Comparison of ENCODE assay signal across 12 mouse cellular contexts in the genomic region with DNA sequence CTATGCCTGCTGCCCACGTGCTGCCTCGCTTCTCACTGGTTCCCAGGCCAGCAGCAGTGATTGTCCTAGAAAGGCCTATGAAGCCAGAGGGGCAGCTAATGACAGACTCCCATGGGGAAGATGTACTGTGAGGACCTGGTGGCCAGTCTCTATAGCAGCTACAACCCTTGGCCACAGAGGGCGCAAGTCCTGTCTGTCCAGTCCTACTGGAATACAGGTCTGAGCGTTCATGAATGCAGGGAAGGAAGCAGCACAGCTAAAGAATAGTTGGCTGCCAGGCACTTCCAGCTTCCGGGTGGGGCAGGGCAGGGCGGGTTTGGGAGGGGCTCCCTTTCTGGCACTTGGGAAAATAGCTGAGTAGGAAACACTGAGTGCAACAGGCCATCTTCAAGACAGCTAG. TPM values are rescaled to one million over a fixed set of nuclear protein-coding genes. Genes with fewer than 3 reads are reported as not detected.
DNase-seq lines count a peak whose midpoint lies in the region; ATAC-seq and TF ChIP-seq lines count a peak whose summit lies in the region.
"Had no signal": no experiment of that assay in that cellular context is flagged by ENCODE, and none has a peak within 500 bp of the region (broad histone marks: within the 10 kb centered on the region; RNA-seq: fewer than 3 reads in every experiment).

No protein-coding gene starts in this region.

- H3K27me3 ChIP-seq in heart, embryonic 12.5 days (replicated peaks), result no peaks in the 10 kb centered on the region
- no peaks in the 10 kb centered on the region for H3K27me3 ChIP-seq in E14TG2a.4 (ENCODE audit: insufficient read depth, low read length)
- H3K27me3 ChIP-seq: forebrain, embryonic 12.5 days; liver, embryonic 13.5 days; Patski had no signal

- peaks cover 67% of the 10 kb centered on the region for H3K36me3 ChIP-seq in heart, embryonic 12.5 days
- H3K36me3 ChIP-seq in E14TG2a.4 (ENCODE audit: insufficient read depth, low read length), result peaks cover 40% of the 10 kb centered on the region

- no peak for ATAC-seq in heart, embryonic 12.5 days (ENCODE audit: insufficient number of reproducible peaks, low FRiP score)
- ATAC-seq: Patski had no signal

- peak; percentile 33 for DNase-seq in heart, postnatal 4 days
- DNase-seq in embryo, embryonic 11 days, result peak; percentile 31
- peak; percentile 32 for DNase-seq in lung, adult 2 months
- no peak for DNase-seq in layer of hippocampus, postnatal 10 days (ENCODE audit: low spot score in 2 of 2)
- DNase-seq in thymus, postnatal 10 days (ENCODE audit: low spot score in 2 of 2), result no peak
- no peak for DNase-seq in gastrocnemius, postnatal 10 days
- DNase-seq: cerebellum, adult 18-20 months; liver, embryonic 13.5 days had no signal

- H3K9me3 ChIP-seq in heart, embryonic 12.5 days (replicated peaks), result no peaks in the 10 kb centered on the region
- no peaks in the 10 kb centered on the region for H3K9me3 ChIP-seq in E14TG2a.4 (ENCODE audit: low read length)
- H3K9me3 ChIP-seq: forebrain, embryonic 12.5 days; liver, embryonic 13.5 days had no signal

- H3K4me2 ChIP-seq in heart, embryonic 12.5 days, result no peak overlapping the region
- H3K4me2 ChIP-seq: forebrain, embryonic 12.5 days; liver, embryonic 13.5 days had no signal

- no peak overlapping the region for H3K9ac ChIP-seq in heart, embryonic 12.5 days
- H3K9ac ChIP-seq: forebrain, embryonic 12.5 days; liver, embryonic 13.5 days had no signal

- H3K4me1 ChIP-seq in heart, embryonic 12.5 days (replicated peaks), result peaks cover 10% of the 10 kb centered on the region; the same call in 1 of the 2 replicates
- H3K4me1 ChIP-seq in E14TG2a.4 (replicated peaks; ENCODE audit: low read depth, low read length), result peaks cover 42% of the 10 kb centered on the region
- peaks cover 9% of the 10 kb centered on the region; the same call in 1 of the 2 replicates for H3K4me1 ChIP-seq in lung, adult 2 months (ENCODE audit: control insufficient read depth, insufficient read depth, low read length)
- H3K4me1 ChIP-seq: forebrain, embryonic 12.5 days; liver, embryonic 13.5 days had no signal

- no peak overlapping the region for H3K27ac ChIP-seq in heart, embryonic 12.5 days (ENCODE audit: poor library complexity, severe bottlenecking)
- H3K27ac ChIP-seq: liver, embryonic 13.5 days had no signal

- peak; percentile 43 for TF ChIP-seq CTCF in E14TG2a.4 (conservative IDR thresholded peaks at IDR 0.05; ENCODE audit: low read length)
- peak; percentile 58; the same call in 1 of the 2 replicates for TF ChIP-seq CTCF in lung, adult 2 months (IDR thresholded peaks at IDR 0.05; ENCODE audit: insufficient read depth, low read length)

- TF ChIP-seq POLR2A in lung, adult 2 months (IDR thresholded peaks at IDR 0.05; ENCODE audit: borderline replicate concordance, extremely low read depth, low read depth, low read length), result no peak

- 69% methylated on average over 6 of the region's 6 CpGs for WGBS in heart, embryonic 12.5 days
- WGBS in lung, adult 2 months, result 37% methylated on average over 6 of the region's 6 CpGs

- no peak overlapping the region for H3K4me3 ChIP-seq in heart, embryonic 12.5 days
- H3K4me3 ChIP-seq in E14TG2a.4 (replicated peaks; ENCODE audit: low read length), result peak overlapping the region; percentile 29; the same call in 1 of the 2 replicates
- H3K4me3 ChIP-seq in lung, adult 2 months (replicated peaks; ENCODE audit: extremely low read depth, low read depth, low read length), result no peak overlapping the region
- H3K4me3 ChIP-seq: forebrain, embryonic 12.5 days; liver, embryonic 13.5 days had no signal

RNA-seq across cellular contexts. Expression of a gene that starts 15.2 kb away (rescaled TPM):
- total RNA-seq in heart, postnatal 4 days (2021), result not detected
- polyA plus RNA-seq in heart, embryonic 12.5 days (2016; fragmentation: Nextera tagmentation; extraction: Ambion mirVana), result 0.64 and 1.0 TPM in 2 replicates
- polyA plus RNA-seq in lung, adult 2 months (2012; rRNA removed), result 2.0 and 5.3 TPM in 2 replicates
- under 1 TPM; 0.38 to 0.85 TPM for total RNA-seq in layer of hippocampus, postnatal 10 days (2021)
- total RNA-seq in gastrocnemius, postnatal 10 days (2021), result under 1 TPM; 0.19 to 0.20 TPM

Comparison
In these comparisons a context has a peak if more than half of its experiments do, and no peak if none do; other contexts are left out.
1. DNase-seq: peak in heart, postnatal 4 days (single experiment), embryo, embryonic 11 days (single experiment) and lung, adult 2 months (single experiment); none in layer of hippocampus, postnatal 10 days (0 of 2), thymus, postnatal 10 days (0 of 2) and gastrocnemius, postnatal 10 days (single experiment).